In the genomic region with DNA sequence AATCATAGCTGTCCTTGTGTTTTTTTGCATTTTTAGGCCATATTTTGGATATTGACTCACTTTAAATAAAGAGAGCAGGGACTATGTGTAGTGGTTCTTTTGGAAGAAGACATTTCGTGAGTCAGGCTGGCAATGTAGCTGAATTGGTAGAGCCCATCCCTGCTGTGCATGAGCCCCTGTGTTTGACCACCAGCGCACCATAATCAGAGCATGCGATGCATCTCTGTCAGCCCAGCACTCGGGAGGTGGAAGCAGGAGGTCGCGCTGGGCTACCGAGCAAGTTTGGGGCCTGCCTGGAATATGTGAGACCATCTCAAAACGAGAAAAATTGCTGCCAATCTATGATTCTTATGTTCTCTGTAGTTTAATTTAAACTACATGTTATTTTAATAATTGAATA, we compare ENCODE assay signal across 30 mouse cellular contexts.
"Had no signal": no experiment of that assay in that cellular context is flagged by ENCODE, and none has a peak within 500 bp of the region (broad histone marks: within the 10 kb centered on the region; RNA-seq: fewer than 3 reads in every experiment).

No protein-coding gene starts in this region.

- H3K4me1 ChIP-seq: limb, embryonic 10.5 days; limb, embryonic 12.5 days; limb, embryonic 15.5 days; liver, embryonic 12.5 days; liver, embryonic 13.5 days; liver, embryonic 15.5 days; megakaryocyte, embryonic 14.5 days; midbrain, embryonic 10.5 days; midbrain, embryonic 12.5 days; midbrain, embryonic 15.5 days had no signal

- H3K4me3 ChIP-seq: left cerebral cortex, adult 2 months; limb, embryonic 10.5 days; limb, embryonic 12.5 days; limb, embryonic 13.5 days; limb, embryonic 15.5 days; liver, embryonic 12.5 days; liver, embryonic 13.5 days; liver, embryonic 15.5 days; lung, embryonic 15.5 days; megakaryocyte, embryonic 14.5 days; midbrain, embryonic 10.5 days; midbrain, embryonic 12.5 days; midbrain, embryonic 15.5 days; myocyte had no signal

- DNase-seq: left cerebral cortex, postnatal 4 days; liver; liver, embryonic 13.5 days; liver, postnatal 0 days; lung, adult 18-20 months; lung, adult 2 months; lung, embryonic 14.5 days; lung, postnatal 10 days; lung, postnatal 14 days; lung, postnatal 36 days; lung, postnatal 4 days; midbrain, embryonic 14.5 days had no signal

- H3K4me2 ChIP-seq: limb, embryonic 12.5 days; limb, embryonic 13.5 days; limb, embryonic 15.5 days; liver, embryonic 11.5 days; liver, embryonic 12.5 days; liver, embryonic 13.5 days; liver, embryonic 15.5 days; lung, embryonic 14.5 days; lung, embryonic 15.5 days; midbrain, embryonic 12.5 days; midbrain, embryonic 15.5 days had no signal

- H3K9ac ChIP-seq: limb, embryonic 12.5 days; limb, embryonic 13.5 days; limb, embryonic 15.5 days; liver, embryonic 12.5 days; liver, embryonic 13.5 days; liver, embryonic 14.5 days; liver, embryonic 15.5 days; liver, postnatal 0 days; lung, embryonic 14.5 days; lung, embryonic 15.5 days; midbrain, embryonic 12.5 days; midbrain, embryonic 15.5 days had no signal

- H3K27ac ChIP-seq: left cerebral cortex, adult 2 months; limb, embryonic 10.5 days; limb, embryonic 12.5 days; limb, embryonic 13.5 days; limb, embryonic 15.5 days; liver, embryonic 12.5 days; liver, embryonic 13.5 days; liver, embryonic 14.5 days; liver, embryonic 15.5 days; lung, embryonic 15.5 days; macrophage; midbrain, embryonic 10.5 days; midbrain, embryonic 12.5 days; midbrain, embryonic 15.5 days had no signal

- ATAC-seq: liver, embryonic 12.5 days; liver, postnatal 0 days; lung, postnatal 0 days; midbrain, embryonic 15.5 days; midbrain, embryonic 16.5 days had no signal

- H3K9me3 ChIP-seq: limb, embryonic 10.5 days; limb, embryonic 12.5 days; limb, embryonic 13.5 days; limb, embryonic 15.5 days; liver, embryonic 12.5 days; liver, embryonic 13.5 days; liver, embryonic 15.5 days; lung, embryonic 15.5 days; midbrain, embryonic 10.5 days; midbrain, embryonic 12.5 days; midbrain, embryonic 15.5 days had no signal

- H3K27me3 ChIP-seq: limb, embryonic 12.5 days; limb, embryonic 13.5 days; limb, embryonic 15.5 days; liver, embryonic 12.5 days; liver, embryonic 13.5 days; liver, embryonic 15.5 days; lung, embryonic 15.5 days; megakaryocyte, embryonic 14.5 days; midbrain, embryonic 12.5 days; midbrain, embryonic 15.5 days had no signal

- H3K36me3 ChIP-seq: midbrain, embryonic 15.5 days had no signal
